Mouse (Mus musculus): ENCODE data around the gene Hist1h3f. TPM values are rescaled to one million over a fixed set of nuclear protein-coding genes. Genes with fewer than 3 reads are reported as not detected.

The Hist1h3f gene
- total and polyA plus RNA-seq, 2 experiments from 2014 or later: 0.45 to 441 TPM

GRCm38 (mm10) chr13:23518885-23519284 is 25.0 kb upstream of the Hist1h3f start:
- no peaks in the 10 kb centered on the region for H3K9me3 ChIP-seq (replicated peaks; ENCODE audit: control insufficient read depth, low read length)
- H3K9ac ChIP-seq (replicated peaks; ENCODE audit: low read depth, low read length): no peak overlapping the region
- peak overlapping the region; percentile 59 for H3K4me3 ChIP-seq (ENCODE audit: low read depth, low read length)
- TF ChIP-seq CTCF (IDR thresholded peaks at IDR 0.05; ENCODE audit: low read depth): no peak
- TF ChIP-seq EP300 (IDR thresholded peaks at IDR 0.05; ENCODE audit: low read depth): no peak
- H3K4me1 ChIP-seq (ENCODE audit: control insufficient read depth, insufficient read depth): no peaks in the 10 kb centered on the region
- no peak for ATAC-seq (ENCODE audit: insufficient read depth, low read depth)
- peak overlapping the region; percentile 74 for H3K27ac ChIP-seq (ENCODE audit: low read depth)
- peak overlapping the region; percentile 80 for H3K4me2 ChIP-seq (ENCODE audit: low read depth, low read length)
- H3K27me3 ChIP-seq (ENCODE audit: control insufficient read depth, insufficient read depth, low read length): no peaks in the 10 kb centered on the region
- under 1% methylated on average over 6 of the region's 6 CpGs for WGBS
- H3K36me3 ChIP-seq (replicated peaks; ENCODE audit: control insufficient read depth, insufficient read depth, low read length): no peaks in the 10 kb centered on the region
- peak; percentile 68 for DNase-seq (ENCODE audit: low spot score)

GRCm38 (mm10) chr13:23519416-23519815 is 24.4 kb upstream of the Hist1h3f start:
- Histone ChIP-seq H3K4me3 (ENCODE audit: low read depth, low read length) (peak overlapping the region; percentile 59), H3K27me3 (ENCODE audit: control insufficient read depth, insufficient read depth, low read length) (no peaks in the 10 kb centered on the region), H3K36me3 (replicated peaks; ENCODE audit: control insufficient read depth, insufficient read depth, low read length) (no peaks in the 10 kb centered on the region), H3K9ac (replicated peaks; ENCODE audit: low read depth, low read length) (no peak overlapping the region), H3K27ac (ENCODE audit: low read depth) (peak overlapping the region; percentile 74), H3K4me2 (ENCODE audit: low read depth, low read length) (peak overlapping the region; percentile 80), H3K9me3 (replicated peaks; ENCODE audit: control insufficient read depth, low read length) (no peaks in the 10 kb centered on the region), H3K4me1 (ENCODE audit: control insufficient read depth, insufficient read depth) (no peaks in the 10 kb centered on the region)
- DNase-seq (ENCODE audit: low spot score) (peak; percentile 68), ATAC-seq (ENCODE audit: insufficient read depth, low read depth) (0 out of 2 replicates have a peak, but pooled peaks have one; percentile 19)
- under 1% methylated on average over 10 of the region's 10 CpGs for WGBS
- TF ChIP-seq EP300 (IDR thresholded peaks at IDR 0.05; ENCODE audit: low read depth) (no peak), CTCF (IDR thresholded peaks at IDR 0.05; ENCODE audit: low read depth) (no peak)

DNA sequence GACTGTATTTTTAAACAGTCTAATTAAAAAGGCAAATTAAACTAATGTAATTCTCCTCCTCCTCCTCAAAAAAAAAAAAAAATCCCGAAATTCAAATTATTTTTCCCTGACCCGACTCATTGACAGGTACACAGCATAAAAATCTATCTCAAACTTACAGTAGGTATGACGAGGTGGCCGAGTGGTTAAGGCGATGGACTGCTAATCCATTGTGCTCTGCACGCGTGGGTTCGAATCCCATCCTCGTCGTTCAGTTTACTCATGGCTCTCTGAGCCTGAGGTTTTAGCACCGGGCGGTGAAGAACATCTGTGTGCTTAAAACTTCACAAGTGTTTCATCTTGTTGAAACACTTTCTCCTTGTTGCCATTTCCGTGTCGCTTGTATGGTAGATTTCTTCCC is 22.1 kb upstream of the Hist1h3f start:
- no peaks in the 10 kb centered on the region for H3K27me3 ChIP-seq (ENCODE audit: control insufficient read depth, insufficient read depth, low read length)
- no peaks in the 10 kb centered on the region for H3K36me3 ChIP-seq (replicated peaks; ENCODE audit: control insufficient read depth, insufficient read depth, low read length)
- DNase-seq (ENCODE audit: low spot score) (no peak), ATAC-seq (ENCODE audit: insufficient read depth, low read depth) (no peak)
- 2% methylated on average over 14 of the region's 14 CpGs for WGBS
- H3K9ac ChIP-seq (replicated peaks; ENCODE audit: low read depth, low read length): no peak overlapping the region
- H3K27ac ChIP-seq (ENCODE audit: low read depth): no peak overlapping the region
- TF ChIP-seq CTCF (IDR thresholded peaks at IDR 0.05; ENCODE audit: low read depth): no peak
- no peak for TF ChIP-seq EP300 (IDR thresholded peaks at IDR 0.05; ENCODE audit: low read depth)
- no peaks in the 10 kb centered on the region for H3K9me3 ChIP-seq (replicated peaks; ENCODE audit: control insufficient read depth, low read length)
- H3K4me2 ChIP-seq (ENCODE audit: low read depth, low read length): 0 out of 2 replicates have a peak overlapping the region, but pooled peaks have one; percentile 21
- H3K4me1 ChIP-seq (ENCODE audit: control insufficient read depth, insufficient read depth): no peaks in the 10 kb centered on the region
- H3K4me3 ChIP-seq (ENCODE audit: low read depth, low read length): no peak overlapping the region

- no peak overlapping the region for H3K27ac ChIP-seq (ENCODE audit: low read depth)
- H3K4me2 ChIP-seq (ENCODE audit: low read depth, low read length): no peak overlapping the region
- no peaks in the 10 kb centered on the region for H3K36me3 ChIP-seq (replicated peaks; ENCODE audit: control insufficient read depth, insufficient read depth, low read length)
- no peak overlapping the region for H3K4me3 ChIP-seq (ENCODE audit: low read depth, low read length)
- DNase-seq (ENCODE audit: low spot score) (no peak), ATAC-seq (ENCODE audit: insufficient read depth, low read depth) (no peak)
- TF ChIP-seq EP300 (IDR thresholded peaks at IDR 0.05; ENCODE audit: low read depth) (no peak), CTCF (IDR thresholded peaks at IDR 0.05; ENCODE audit: low read depth) (no peak)
- H3K9me3 ChIP-seq (replicated peaks; ENCODE audit: control insufficient read depth, low read length): no peaks in the 10 kb centered on the region
- peaks cover 5% of the 10 kb centered on the region for H3K4me1 ChIP-seq (ENCODE audit: control insufficient read depth, insufficient read depth)
- H3K27me3 ChIP-seq (ENCODE audit: control insufficient read depth, insufficient read depth, low read length): no peaks in the 10 kb centered on the region
- no peak overlapping the region for H3K9ac ChIP-seq (replicated peaks; ENCODE audit: low read depth, low read length)
- 39% methylated on average over 5 of the region's 5 CpGs for WGBS
Measured at GRCm38 (mm10) chr13:23523976-23524375, 19.9 kb upstream of the Hist1h3f start.

DNA sequence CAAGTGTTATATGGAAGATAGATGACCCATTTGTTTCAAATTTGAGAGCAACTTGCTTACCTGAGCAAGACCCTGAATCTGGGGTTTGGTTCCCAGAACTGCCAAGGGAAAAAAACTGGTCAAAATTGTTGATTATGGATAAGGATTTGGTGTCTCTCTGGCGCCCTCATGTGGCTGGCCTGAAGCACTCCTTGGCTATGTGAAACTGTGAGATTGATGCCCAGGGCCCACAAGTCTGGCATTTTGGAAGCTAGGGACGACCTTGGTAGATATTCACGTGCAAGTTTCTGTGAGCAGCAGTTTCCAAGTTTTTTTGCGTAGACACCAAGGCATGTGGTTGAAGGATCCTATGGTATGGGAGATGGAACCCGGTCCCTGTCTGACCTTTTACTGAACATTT is 19.2 kb upstream of the Hist1h3f start:
- H3K27ac ChIP-seq (ENCODE audit: low read depth): no peak overlapping the region
- no peak overlapping the region for H3K4me3 ChIP-seq (ENCODE audit: low read depth, low read length)
- H3K36me3 ChIP-seq (replicated peaks; ENCODE audit: control insufficient read depth, insufficient read depth, low read length): no peaks in the 10 kb centered on the region
- TF ChIP-seq CTCF (IDR thresholded peaks at IDR 0.05; ENCODE audit: low read depth) (peak; percentile 82), EP300 (IDR thresholded peaks at IDR 0.05; ENCODE audit: low read depth) (no peak)
- DNase-seq (ENCODE audit: low spot score) (peak; percentile 79), ATAC-seq (ENCODE audit: insufficient read depth, low read depth) (no peak)
- H3K4me2 ChIP-seq (ENCODE audit: low read depth, low read length): no peak overlapping the region
- H3K4me1 ChIP-seq (ENCODE audit: control insufficient read depth, insufficient read depth): peaks cover 8% of the 10 kb centered on the region
- 12% methylated on average over 5 of the region's 5 CpGs for WGBS
- no peak overlapping the region for H3K9ac ChIP-seq (replicated peaks; ENCODE audit: low read depth, low read length)
- no peaks in the 10 kb centered on the region for H3K9me3 ChIP-seq (replicated peaks; ENCODE audit: control insufficient read depth, low read length)
- H3K27me3 ChIP-seq (ENCODE audit: control insufficient read depth, insufficient read depth, low read length): no peaks in the 10 kb centered on the region

DNA sequence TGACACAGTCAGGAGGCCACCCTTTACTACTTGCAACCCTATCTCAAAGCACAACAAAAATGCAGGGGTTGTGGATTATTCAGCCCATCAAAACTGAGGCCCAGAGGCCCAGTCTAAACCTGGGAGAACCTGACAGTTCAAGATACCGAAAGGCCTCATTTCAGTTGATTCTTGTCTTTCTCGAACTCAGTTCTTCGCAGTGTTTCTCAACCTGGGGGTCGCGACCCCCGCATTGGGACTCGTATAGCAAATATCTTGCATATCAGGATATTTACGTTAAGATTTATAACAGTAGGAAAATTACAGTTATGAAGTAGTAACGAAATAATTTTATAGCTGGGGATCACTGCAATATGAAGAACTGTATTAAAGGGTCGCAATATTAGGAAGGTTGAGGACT is 18.0 kb upstream of the Hist1h3f start:
- H3K27ac ChIP-seq (ENCODE audit: low read depth): no peak overlapping the region
- peak overlapping the region; percentile 54 for H3K4me2 ChIP-seq (ENCODE audit: low read depth, low read length)
- WGBS: 4% methylated on average over 10 of the region's 10 CpGs
- H3K4me3 ChIP-seq (ENCODE audit: low read depth, low read length): peak overlapping the region; percentile 32
- DNase-seq (ENCODE audit: low spot score) (no peak), ATAC-seq (ENCODE audit: insufficient read depth, low read depth) (no peak)
- no peaks in the 10 kb centered on the region for H3K27me3 ChIP-seq (ENCODE audit: control insufficient read depth, insufficient read depth, low read length)
- no peaks in the 10 kb centered on the region for H3K36me3 ChIP-seq (replicated peaks; ENCODE audit: control insufficient read depth, insufficient read depth, low read length)
- no peaks in the 10 kb centered on the region for H3K9me3 ChIP-seq (replicated peaks; ENCODE audit: control insufficient read depth, low read length)
- no peak overlapping the region for H3K9ac ChIP-seq (replicated peaks; ENCODE audit: low read depth, low read length)
- TF ChIP-seq EP300 (IDR thresholded peaks at IDR 0.05; ENCODE audit: low read depth): no peak
- no peak for TF ChIP-seq CTCF (IDR thresholded peaks at IDR 0.05; ENCODE audit: low read depth)
- peaks cover 8% of the 10 kb centered on the region for H3K4me1 ChIP-seq (ENCODE audit: control insufficient read depth, insufficient read depth)
